Mouse (Mus musculus): Measurements from ENCODE around the gene Cog5. TPM values are rescaled to one million over a fixed set of nuclear protein-coding genes. Genes with fewer than 3 reads are reported as not detected.
A peak's percentile ranks its signal among the peaks of the same experiment; 100 is the strongest.
"Not testable (repeated sequence)": the region's sequence is repeated elsewhere in the genome, so short reads cannot be mapped to it uniquely, and the experiment has no call there.

Cog5 gene
- polyA plus RNA-seq (2016; fragmentation: Nextera tagmentation; extraction: Ambion mirVana) = 26.1 and 31.0 TPM in 2 replicates

GRCm38 (mm10) chr12:31654197-31654964 is at the start of gene Cog5, which contains the start of gene Dus4l:
Cog5 (plus strand) TSS chr12:31654869.
Dus4l (minus strand) TSS chr12:31654826.
- H3K4me3 ChIP-seq = peak within 1 kb of the TSS; percentile 86
- WGBS = under 1% methylated on average over 47 of the region's 47 CpGs
- no peaks in the 10 kb centered on the region for H3K27me3 ChIP-seq (ENCODE audit: insufficient read depth, poor library complexity, severe bottlenecking)
- peak; percentile 97 for DNase-seq (ENCODE audit: low spot score)
- 0 out of 2 replicates have a peak, but pooled peaks cover 8% of the 10 kb centered on the region for H3K36me3 ChIP-seq
- H3K27ac ChIP-seq = peak within 1 kb of the TSS; percentile 95
- H3K4me1 ChIP-seq = peaks cover 11% of the 10 kb centered on the region; the same call in 1 of the 2 replicates
- no peaks in the 10 kb centered on the region for H3K9me3 ChIP-seq

DNA sequence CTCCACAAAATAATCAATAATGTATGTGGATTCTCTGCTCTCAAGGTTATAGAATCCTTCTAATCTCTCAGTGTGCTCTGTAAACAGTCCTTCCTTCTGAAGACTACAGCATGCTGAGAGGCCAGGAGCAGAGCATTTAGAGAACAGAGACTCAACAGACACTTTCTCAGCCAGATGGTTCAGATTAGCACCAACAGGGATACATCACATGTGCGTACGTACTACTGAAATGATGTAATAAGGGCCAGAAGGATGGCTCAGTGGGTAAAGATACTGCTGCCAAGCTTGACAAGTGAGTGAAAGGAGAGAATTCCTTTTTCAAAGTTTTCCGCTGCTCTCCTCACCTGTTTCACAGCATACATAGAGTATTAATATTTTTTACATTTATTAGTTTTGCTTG is 49.8 kb upstream of the Cog5 start:
- Histone ChIP-seq H3K4me1 (peaks cover 7% of the 10 kb centered on the region), H3K27me3 (ENCODE audit: insufficient read depth, poor library complexity, severe bottlenecking) (no peaks in the 10 kb centered on the region), H3K9me3 (no peaks in the 10 kb centered on the region), H3K4me3 (no peak overlapping the region), H3K27ac (no peak overlapping the region), H3K36me3 (no peaks in the 10 kb centered on the region)
- WGBS = 69% methylated on average over 3 of the region's 3 CpGs
- no peak for DNase-seq (ENCODE audit: low spot score)

DNA sequence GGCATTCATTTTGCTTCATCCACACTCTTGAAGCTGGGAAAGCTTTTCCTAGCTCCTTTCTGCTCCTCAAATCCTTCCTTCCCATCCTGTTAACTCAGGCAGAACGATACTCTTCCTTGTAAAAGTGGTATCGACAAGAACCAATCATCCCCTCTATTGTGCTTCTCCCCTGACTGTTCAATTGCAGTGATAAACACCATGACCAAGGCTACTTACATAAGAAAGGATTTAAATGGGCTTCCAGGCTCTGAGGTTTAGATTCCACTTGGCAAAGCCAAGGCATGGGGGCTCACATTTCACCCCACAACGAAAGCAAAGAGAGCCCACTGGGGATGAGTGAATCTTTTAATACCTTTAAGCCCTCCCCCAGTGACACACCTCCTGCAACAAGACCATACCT is 46.5 kb upstream of the Cog5 start:
- DNase-seq (ENCODE audit: low spot score) = no peak
- no peak overlapping the region for H3K4me3 ChIP-seq
- H3K27ac ChIP-seq = no peak overlapping the region
- peaks cover 7% of the 10 kb centered on the region for H3K4me1 ChIP-seq
- H3K27me3 ChIP-seq (ENCODE audit: insufficient read depth, poor library complexity, severe bottlenecking) = no peaks in the 10 kb centered on the region
- no peaks in the 10 kb centered on the region for H3K9me3 ChIP-seq
- 55% methylated on average over 3 of the region's 3 CpGs for WGBS
- no peaks in the 10 kb centered on the region for H3K36me3 ChIP-seq

DNA sequence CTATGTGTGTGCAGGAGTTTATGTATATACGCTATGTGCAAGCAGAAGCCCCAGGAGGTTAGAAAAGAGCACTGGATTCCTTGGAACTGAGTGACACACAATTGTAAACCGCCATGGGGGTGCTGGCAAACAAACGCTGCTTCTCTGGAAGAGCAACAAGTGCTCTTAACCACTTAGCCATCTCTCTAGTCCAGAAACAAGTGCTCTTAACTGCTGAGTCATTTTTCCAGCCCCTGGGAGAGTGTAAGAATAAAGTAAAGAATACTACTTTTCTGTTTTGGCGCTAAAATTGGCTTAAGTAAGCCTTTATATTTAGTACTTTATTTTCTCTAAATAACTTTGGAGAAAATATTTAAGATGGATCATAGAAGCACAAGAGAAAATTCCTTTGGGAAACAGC is 41.3 kb upstream of the Cog5 start:
- H3K27me3 ChIP-seq (ENCODE audit: insufficient read depth, poor library complexity, severe bottlenecking) = no peaks in the 10 kb centered on the region
- WGBS = 54% methylated on average over 4 of the region's 4 CpGs
- H3K9me3 ChIP-seq = no peaks in the 10 kb centered on the region
- H3K27ac ChIP-seq = no peak overlapping the region
- peaks cover 6% of the 10 kb centered on the region for H3K4me1 ChIP-seq
- H3K36me3 ChIP-seq = peaks cover 9% of the 10 kb centered on the region
- no peak overlapping the region for H3K4me3 ChIP-seq
- DNase-seq (ENCODE audit: low spot score) = no peak

DNA sequence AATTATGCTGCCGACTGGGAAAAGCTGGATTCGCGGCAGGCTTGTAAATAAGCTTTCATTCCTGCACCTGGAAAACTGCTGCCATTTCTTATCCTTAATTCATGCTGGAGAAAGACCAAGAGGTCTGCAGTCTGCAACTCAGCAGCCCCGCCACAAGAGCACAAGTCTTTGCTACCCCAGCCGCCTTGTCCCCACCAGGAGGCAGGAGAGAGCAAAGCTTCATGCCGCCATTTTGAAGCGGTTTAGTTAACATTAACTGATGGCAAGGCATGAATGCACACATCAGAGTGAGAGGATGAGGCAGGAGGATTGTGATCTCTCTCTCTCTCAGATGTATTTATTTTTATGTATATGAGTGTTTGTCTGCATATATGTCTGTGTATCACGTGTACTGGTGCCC is 34.6 kb upstream of the Cog5 start:
- Histone ChIP-seq H3K27ac (no peak overlapping the region), H3K27me3 (ENCODE audit: insufficient read depth, poor library complexity, severe bottlenecking) (no peaks in the 10 kb centered on the region), H3K9me3 (no peaks in the 10 kb centered on the region), H3K4me1 (peaks cover 8% of the 10 kb centered on the region), H3K4me3 (no peak overlapping the region), H3K36me3 (peaks cover 17% of the 10 kb centered on the region)
- DNase-seq (ENCODE audit: low spot score) = no peak
- WGBS = 84% methylated on average over 8 of the region's 8 CpGs

DNA sequence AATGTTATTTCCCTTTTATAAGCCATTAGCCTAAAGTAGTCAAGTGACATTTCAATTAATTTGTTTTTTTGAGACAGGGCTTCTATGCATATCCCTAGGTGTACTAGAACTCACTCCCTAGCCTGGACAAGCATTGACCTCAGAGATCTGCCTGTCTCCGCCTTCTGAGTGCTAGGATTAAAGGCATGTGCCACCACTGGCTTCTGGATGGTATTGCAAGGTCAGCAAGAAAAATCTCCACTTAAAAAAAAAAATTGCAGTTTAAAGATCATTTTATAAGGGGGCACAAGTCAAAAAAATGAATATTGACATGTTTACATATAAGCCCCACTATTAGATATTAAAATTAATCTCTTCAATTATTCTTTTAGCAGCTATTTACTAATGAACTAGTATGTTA is 29.7 kb upstream of the Cog5 start:
- H3K27ac ChIP-seq = no peak overlapping the region
- WGBS = 90% methylated on average over 1 of the region's 1 CpGs
- no peaks in the 10 kb centered on the region for H3K4me1 ChIP-seq
- no peak for DNase-seq (ENCODE audit: low spot score)
- H3K36me3 ChIP-seq = peaks cover 24% of the 10 kb centered on the region
- H3K4me3 ChIP-seq = no peak overlapping the region
- no peaks in the 10 kb centered on the region for H3K9me3 ChIP-seq
- no peaks in the 10 kb centered on the region for H3K27me3 ChIP-seq (ENCODE audit: insufficient read depth, poor library complexity, severe bottlenecking)

- H3K36me3 ChIP-seq = peaks cover 19% of the 10 kb centered on the region
- not testable (repeated sequence) for H3K27ac ChIP-seq; DNase-seq (ENCODE audit: low spot score); H3K4me3 ChIP-seq; H3K27me3 ChIP-seq (ENCODE audit: insufficient read depth, poor library complexity, severe bottlenecking); H3K9me3 ChIP-seq; H3K4me1 ChIP-seq
- WGBS = 89% methylated on average over 9 of the region's 9 CpGs
Measured at GRCm38 (mm10) chr12:31628396-31628795, 26.3 kb upstream of the Cog5 start.

DNA sequence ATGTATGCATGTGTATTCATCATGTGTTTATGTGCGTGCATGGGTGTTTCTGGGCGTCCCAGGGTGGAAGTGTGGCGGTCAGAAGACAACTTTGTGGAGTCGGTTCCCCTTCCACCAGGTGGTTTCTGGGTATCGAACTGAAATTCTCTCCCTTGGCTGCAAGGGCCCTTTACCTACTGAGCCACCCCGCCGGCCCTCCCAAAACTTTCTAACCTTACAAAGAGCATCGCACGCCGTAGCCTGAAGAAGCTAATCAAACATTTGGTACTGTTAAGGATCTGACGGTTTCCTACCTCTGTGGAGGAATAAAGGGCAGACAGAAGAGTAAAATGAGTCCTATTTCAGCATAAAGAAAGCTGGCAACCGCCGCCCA is 20.7 kb upstream of the Cog5 start:
- peak overlapping the region; percentile 92 for H3K27ac ChIP-seq
- DNase-seq (ENCODE audit: low spot score) = peak; percentile 77

DNA sequence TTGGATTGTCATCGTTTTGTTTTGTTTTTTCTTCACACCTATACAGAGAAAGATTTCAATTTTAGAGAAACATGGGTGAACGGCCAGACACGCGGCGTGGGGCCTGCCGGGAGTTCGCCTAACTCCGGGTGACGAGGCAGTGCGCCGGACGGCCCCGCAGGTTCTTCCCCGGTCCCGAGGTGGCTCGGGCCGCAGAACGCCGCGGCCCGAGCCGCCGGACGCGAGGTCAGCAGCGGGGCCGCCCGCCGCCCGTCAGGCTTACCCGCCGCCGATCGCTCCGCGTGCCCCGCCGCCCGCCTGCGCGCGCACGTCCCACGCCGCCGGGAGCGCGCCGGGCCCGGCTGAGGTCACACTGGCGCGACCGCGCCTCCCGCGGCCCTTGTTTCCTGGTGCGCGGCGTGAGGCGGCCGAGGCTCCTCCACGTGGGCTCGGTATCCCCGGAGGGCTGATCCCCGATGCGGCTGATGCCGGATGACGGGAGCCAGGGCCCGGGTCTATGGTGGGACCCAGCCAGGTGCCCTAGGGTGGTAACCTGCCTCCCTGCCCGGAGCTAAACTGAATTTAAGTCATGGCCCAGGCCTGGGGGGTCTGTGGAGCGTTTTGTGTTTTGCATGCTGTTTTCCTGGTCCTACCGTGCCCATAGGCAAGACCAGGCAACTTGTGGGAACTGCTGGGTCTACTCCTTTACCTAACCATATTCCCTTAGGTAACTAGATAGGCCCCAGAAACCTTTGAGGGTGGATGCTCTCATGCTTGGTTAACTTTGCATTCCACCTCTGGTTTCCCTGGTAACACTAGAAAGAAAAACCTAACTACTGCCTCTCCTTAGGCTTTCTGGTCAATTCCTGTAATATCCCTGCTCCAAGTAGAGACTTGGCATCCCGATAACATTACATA is 20.1 kb upstream of the Cog5 start, which contains the start of gene Bcap29:
TSS of gene Bcap29 (minus strand) at position 316 of the 897 bp plus-strand sequence.
- Histone ChIP-seq H3K4me3 (peak within 1 kb of the TSS; percentile 70), H3K27ac (peak within 1 kb of the TSS; percentile 92), H3K27me3 (ENCODE audit: insufficient read depth, poor library complexity, severe bottlenecking) (no peaks in the 10 kb centered on the region), H3K4me1 (peaks cover 10% of the 10 kb centered on the region), H3K36me3 (no peaks in the 10 kb centered on the region; the same call in 1 of the 2 replicates), H3K9me3 (no peaks in the 10 kb centered on the region)
- 5% methylated on average over 73 of the region's 73 CpGs for WGBS
- DNase-seq (ENCODE audit: low spot score) = peak; percentile 83

More for the DNA sequence above, 20.7 kb upstream of the Cog5 start:
- no peaks in the 10 kb centered on the region; the same call in 1 of the 2 replicates for H3K36me3 ChIP-seq
- H3K27me3 ChIP-seq (ENCODE audit: insufficient read depth, poor library complexity, severe bottlenecking) = no peaks in the 10 kb centered on the region
- peak overlapping the region; percentile 70 for H3K4me3 ChIP-seq
- peaks cover 10% of the 10 kb centered on the region for H3K4me1 ChIP-seq
- H3K9me3 ChIP-seq = no peaks in the 10 kb centered on the region
- 13% methylated on average over 13 of the region's 13 CpGs for WGBS

DNA sequence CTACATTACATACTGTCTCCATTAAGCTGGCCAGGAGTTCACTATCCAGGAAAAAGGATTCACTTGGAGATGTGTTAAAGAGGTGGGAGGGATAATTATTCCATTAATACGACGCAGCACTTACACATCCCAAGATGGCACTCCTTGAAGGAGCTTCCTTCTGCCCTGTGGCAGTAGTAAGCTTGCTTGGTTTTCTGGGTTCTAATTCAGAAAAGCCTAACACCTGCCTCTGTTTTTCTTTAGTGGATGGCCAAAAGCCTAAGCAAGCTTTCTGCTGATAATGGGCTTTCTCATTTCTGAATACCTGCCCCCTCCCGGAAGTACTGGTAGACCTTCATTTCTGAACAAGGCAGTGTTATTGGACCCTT is 19.4 kb upstream of the Cog5 start:
- DNase-seq (ENCODE audit: low spot score) = no peak
- H3K4me3 ChIP-seq = no peak overlapping the region
- no peaks in the 10 kb centered on the region for H3K27me3 ChIP-seq (ENCODE audit: insufficient read depth, poor library complexity, severe bottlenecking)
- H3K27ac ChIP-seq = peak overlapping the region; percentile 92; the same call in 1 of the 2 replicates
- H3K9me3 ChIP-seq = no peaks in the 10 kb centered on the region
- 91% methylated on average over 3 of the region's 3 CpGs for WGBS
- peaks cover 3% of the 10 kb centered on the region for H3K36me3 ChIP-seq
- peaks cover 10% of the 10 kb centered on the region for H3K4me1 ChIP-seq

DNA sequence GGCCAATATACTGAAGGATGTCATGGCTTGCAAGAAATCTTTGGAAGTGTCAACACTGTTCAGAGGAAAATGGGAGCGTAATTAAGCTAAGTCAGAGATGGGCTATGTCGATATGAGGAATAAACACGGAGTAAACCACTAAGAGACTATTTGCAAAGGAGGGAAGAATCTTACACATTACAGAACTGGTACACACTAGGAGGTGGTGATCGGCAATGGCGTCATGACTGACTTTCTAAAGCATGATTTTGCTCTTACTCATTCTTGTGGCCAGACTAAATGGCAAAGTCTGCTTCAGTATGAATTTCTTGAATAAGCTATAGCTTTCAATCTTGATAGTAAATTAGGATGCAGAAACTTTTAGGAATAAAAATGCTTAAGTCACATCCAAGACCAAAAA is 1.1 kb upstream of the Cog5 start:
- 77% methylated on average over 5 of the region's 5 CpGs for WGBS
- Histone ChIP-seq H3K4me3 (peak overlapping the region; percentile 86), H3K9me3 (no peaks in the 10 kb centered on the region), H3K27ac (peak overlapping the region; percentile 95; the same call in 1 of the 2 replicates), H3K36me3 (0 out of 2 replicates have a peak, but pooled peaks cover 8% of the 10 kb centered on the region), H3K4me1 (peaks cover 11% of the 10 kb centered on the region; the same call in 1 of the 2 replicates), H3K27me3 (ENCODE audit: insufficient read depth, poor library complexity, severe bottlenecking) (no peaks in the 10 kb centered on the region)
- no peak for DNase-seq (ENCODE audit: low spot score)

DNA sequence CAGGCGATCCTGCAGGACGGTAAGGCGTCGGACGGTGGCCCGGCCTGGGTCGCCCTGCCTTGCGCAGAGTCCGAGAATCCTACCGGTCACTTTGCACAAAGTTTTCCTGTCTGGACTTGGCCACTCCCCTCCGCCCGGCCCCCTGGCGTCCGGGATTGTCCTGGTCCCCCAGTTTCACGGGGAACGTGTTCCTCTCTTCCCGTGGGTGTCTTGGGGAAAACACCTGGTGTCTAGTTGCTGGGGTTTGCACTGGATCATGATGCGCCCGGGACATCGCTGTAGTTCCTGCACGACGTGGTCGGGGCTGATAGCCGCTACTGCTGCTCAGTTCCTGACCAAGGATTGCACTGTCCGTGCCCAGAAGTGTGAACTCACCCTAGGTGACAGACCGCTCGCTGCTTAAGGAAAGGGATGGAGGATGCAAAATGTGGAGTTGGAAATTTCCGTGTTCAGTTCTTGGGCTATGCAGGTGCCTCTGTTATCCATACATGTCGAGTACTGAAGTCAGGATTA is 352 bp downstream of the Cog5 start:
- Histone ChIP-seq H3K9me3 (no peaks in the 10 kb centered on the region), H3K36me3 (0 out of 2 replicates have a peak, but pooled peaks cover 5% of the 10 kb centered on the region), H3K4me1 (peaks cover 11% of the 10 kb centered on the region; the same call in 1 of the 2 replicates), H3K27ac (peak overlapping the region; percentile 95), H3K4me3 (peak overlapping the region; percentile 86), H3K27me3 (ENCODE audit: insufficient read depth, poor library complexity, severe bottlenecking) (no peaks in the 10 kb centered on the region)
- no peak for DNase-seq (ENCODE audit: low spot score)
- WGBS = 1% methylated on average over 29 of the region's 29 CpGs
